Mouse (Mus musculus) liver, embryonic 12.5 days (tissue): ENCODE data around the gene Foxp1. TPM values are rescaled to one million over a fixed set of nuclear protein-coding genes. Genes with fewer than 3 reads are reported as not detected.

ENCODE experiments used
- ATAC-seq: fragments of 200-750 bp; cut with Nextera tagmentation; 2 replicates; pipeline ENCODE4 v1.8.0; 2017; ENCODE audit warnings: moderate number of reproducible peaks, mild to moderate bottlenecking, moderate library complexity
- H3K27ac ChIP-seq: fragments of 300-500 bp; sonication (generic); 2 replicates; pipeline ENCODE4 v1.5.1; 2016; ENCODE audit warnings: mild to moderate bottlenecking
- H3K27me3 ChIP-seq: fragments of 300-500 bp; sonication (generic); replicated peaks from 2 replicates; pipeline ENCODE4 v1.6.1; 2016; ENCODE audit warnings: mild to moderate bottlenecking, moderate library complexity
- H3K36me3 ChIP-seq: fragments of 300-500 bp; sonication (generic); 2 replicates; pipeline ENCODE4 v1.6.1; 2016; ENCODE audit warnings: mild to moderate bottlenecking, moderate library complexity
- H3K4me1 ChIP-seq: fragments of 300-500 bp; sonication (generic); 2 replicates; pipeline ENCODE4 v1.6.1; 2016
- H3K4me2 ChIP-seq: fragments of 300-500 bp; sonication (generic); 2 replicates; pipeline ENCODE4 v1.6.1; 2016; ENCODE audit warnings: mild to moderate bottlenecking, moderate library complexity
- H3K4me3 ChIP-seq: fragments of 300-500 bp; sonication (generic); 2 replicates; pipeline ENCODE4 v1.5.1; 2016; ENCODE audit warnings: mild to moderate bottlenecking, moderate library complexity
- H3K9ac ChIP-seq: fragments of 300-500 bp; sonication (generic); 2 replicates; pipeline ENCODE4 v1.6.1; 2016; ENCODE audit warnings: mild to moderate bottlenecking, moderate library complexity
- H3K9me3 ChIP-seq: fragments of 300-500 bp; sonication (generic); replicated peaks from 2 replicates; pipeline ENCODE4 v1.6.1; 2016; ENCODE audit warnings: mild to moderate bottlenecking, moderate library complexity
- WGBS: fragments of 180-500 bp; shearing (Covaris S2); methylation state at CpG from one replicate; pipeline ENCODE4 v1.1.7; 2016; ENCODE audit not compliant: insufficient replicate concordance; 5-methylcytosine and 5-hydroxymethylcytosine counted together
- polyA plus RNA-seq: library from polyadenylated mRNA; unstranded; fragments of >200 nt; fragmentation: Nextera tagmentation; extraction: Ambion mirVana; gene quantifications from 2 replicates; pipeline ENCODE4 v1.2.1, GENCODE M21; 2016

Gene Foxp1
- polyA plus RNA-seq, 1 experiment from 2014 or later, result 25.5 TPM

- Histone ChIP-seq H3K27ac (no peak overlapping the region), H3K9me3 (no peaks in the 10 kb centered on the region), H3K36me3 (no peaks in the 10 kb centered on the region), H3K27me3 (no peaks in the 10 kb centered on the region), H3K4me2 (no peak overlapping the region), H3K9ac (no peak overlapping the region), H3K4me1 (no peaks in the 10 kb centered on the region), H3K4me3 (no peak overlapping the region)
- no peak for ATAC-seq
- WGBS, result 77% methylated on average over 10 of the region's 10 CpGs
Observed at GRCm38 (mm10) chr6:99142900-99143755, 379.4 kb downstream of the Foxp1 start.

- no peak overlapping the region for H3K4me2 ChIP-seq
- no peaks in the 10 kb centered on the region for H3K4me1 ChIP-seq
- H3K36me3 ChIP-seq, result no peaks in the 10 kb centered on the region
- H3K27ac ChIP-seq, result no peak overlapping the region
- H3K4me3 ChIP-seq, result no peak overlapping the region
- H3K9ac ChIP-seq, result no peak overlapping the region
- no peaks in the 10 kb centered on the region for H3K27me3 ChIP-seq
- H3K9me3 ChIP-seq, result no peaks in the 10 kb centered on the region
- no peak for ATAC-seq
- 80% methylated on average over 11 of the region's 11 CpGs for WGBS
Observed at GRCm38 (mm10) chr6:99138041-99138440, 384.5 kb downstream of the Foxp1 start.

GRCm38 (mm10) chr6:99137071-99137470 lies 385.4 kb downstream of the Foxp1 start:
- Histone ChIP-seq H3K4me2 (no peak overlapping the region), H3K4me3 (no peak overlapping the region), H3K4me1 (no peaks in the 10 kb centered on the region), H3K9me3 (no peaks in the 10 kb centered on the region), H3K27me3 (no peaks in the 10 kb centered on the region), H3K9ac (no peak overlapping the region), H3K36me3 (no peaks in the 10 kb centered on the region), H3K27ac (no peak overlapping the region)
- ATAC-seq, result no peak
- 75% methylated on average over 11 of the region's 11 CpGs for WGBS

GRCm38 (mm10) chr6:99135938-99136729 lies 386.4 kb downstream of the Foxp1 start:
- H3K4me3 ChIP-seq, result no peak overlapping the region
- ATAC-seq, result no peak
- 0 out of 2 replicates have a peak, but pooled peaks cover 2% of the 10 kb centered on the region for H3K4me1 ChIP-seq
- H3K27ac ChIP-seq, result no peak overlapping the region
- no peaks in the 10 kb centered on the region for H3K9me3 ChIP-seq
- H3K36me3 ChIP-seq, result no peaks in the 10 kb centered on the region
- no peak overlapping the region for H3K4me2 ChIP-seq
- WGBS, result 70% methylated on average over 11 of the region's 11 CpGs
- H3K27me3 ChIP-seq, result no peaks in the 10 kb centered on the region
- H3K9ac ChIP-seq, result no peak overlapping the region

- 50% methylated on average over 4 of the region's 4 CpGs for WGBS
Observed at GRCm38 (mm10) chr6:99131815-99132214, 390.7 kb downstream of the Foxp1 start.

GRCm38 (mm10) chr6:99130758-99131410 lies 391.6 kb downstream of the Foxp1 start:
- WGBS, result 71% methylated on average over 10 of the region's 10 CpGs
- no peak for ATAC-seq
- Histone ChIP-seq H3K4me3 (no peak overlapping the region), H3K27ac (no peak overlapping the region), H3K4me1 (0 out of 2 replicates have a peak, but pooled peaks cover 4% of the 10 kb centered on the region), H3K9me3 (no peaks in the 10 kb centered on the region), H3K9ac (no peak overlapping the region), H3K27me3 (no peaks in the 10 kb centered on the region), H3K36me3 (no peaks in the 10 kb centered on the region), H3K4me2 (no peak overlapping the region)

More at GRCm38 (mm10) chr6:99131815-99132214, 390.7 kb downstream of the Foxp1 start:
- H3K36me3 ChIP-seq, result no peaks in the 10 kb centered on the region
- no peaks in the 10 kb centered on the region for H3K9me3 ChIP-seq
- H3K4me2 ChIP-seq, result no peak overlapping the region
- H3K4me3 ChIP-seq, result no peak overlapping the region
- 0 out of 2 replicates have a peak, but pooled peaks cover 4% of the 10 kb centered on the region for H3K4me1 ChIP-seq
- no peak overlapping the region for H3K27ac ChIP-seq
- H3K9ac ChIP-seq, result no peak overlapping the region
- no peak for ATAC-seq
- no peaks in the 10 kb centered on the region for H3K27me3 ChIP-seq

GRCm38 (mm10) chr6:99126717-99127116 lies 395.8 kb downstream of the Foxp1 start:
- Histone ChIP-seq H3K27me3 (no peaks in the 10 kb centered on the region), H3K4me3 (no peak overlapping the region), H3K9me3 (no peaks in the 10 kb centered on the region), H3K9ac (no peak overlapping the region), H3K4me1 (0 out of 2 replicates have a peak, but pooled peaks cover 4% of the 10 kb centered on the region), H3K27ac (no peak overlapping the region), H3K4me2 (no peak overlapping the region), H3K36me3 (no peaks in the 10 kb centered on the region)
- no peak for ATAC-seq
- WGBS, result 64% methylated on average over 9 of the region's 9 CpGs

- ATAC-seq, result no peak
- Histone ChIP-seq H3K4me3 (no peak overlapping the region), H3K27me3 (no peaks in the 10 kb centered on the region), H3K4me2 (no peak overlapping the region), H3K27ac (no peak overlapping the region), H3K9ac (no peak overlapping the region), H3K36me3 (no peaks in the 10 kb centered on the region), H3K9me3 (no peaks in the 10 kb centered on the region), H3K4me1 (0 out of 2 replicates have a peak, but pooled peaks cover 2% of the 10 kb centered on the region)
- 74% methylated on average over 8 of the region's 8 CpGs for WGBS
Observed at GRCm38 (mm10) chr6:99120776-99121766, 401.4 kb downstream of the Foxp1 start.

- H3K36me3 ChIP-seq, result no peaks in the 10 kb centered on the region
- H3K27me3 ChIP-seq, result no peaks in the 10 kb centered on the region
- no peak for ATAC-seq
- 71% methylated on average over 4 of the region's 4 CpGs for WGBS
- H3K4me2 ChIP-seq, result no peak overlapping the region
- H3K4me1 ChIP-seq, result 0 out of 2 replicates have a peak, but pooled peaks cover 2% of the 10 kb centered on the region
- no peak overlapping the region for H3K27ac ChIP-seq
- H3K9ac ChIP-seq, result no peak overlapping the region
- H3K4me3 ChIP-seq, result no peak overlapping the region
- no peaks in the 10 kb centered on the region for H3K9me3 ChIP-seq
Observed at GRCm38 (mm10) chr6:99118534-99118933, 404.0 kb downstream of the Foxp1 start.

- Histone ChIP-seq H3K4me2 (no peak overlapping the region), H3K4me3 (no peak overlapping the region), H3K9ac (no peak overlapping the region), H3K9me3 (no peaks in the 10 kb centered on the region), H3K4me1 (0 out of 2 replicates have a peak, but pooled peaks cover 2% of the 10 kb centered on the region), H3K27ac (no peak overlapping the region), H3K27me3 (no peaks in the 10 kb centered on the region), H3K36me3 (no peaks in the 10 kb centered on the region)
- 56% methylated on average over 1 of the region's 1 CpGs for WGBS
- no peak for ATAC-seq
Observed at GRCm38 (mm10) chr6:99117411-99117810, 405.1 kb downstream of the Foxp1 start.

- H3K4me3 ChIP-seq, result no peak overlapping the region
Observed at GRCm38 (mm10) chr6:99111856-99112255, 410.7 kb downstream of the Foxp1 start.

More at GRCm38 (mm10) chr6:99111856-99112255, 410.7 kb downstream of the Foxp1 start:
- peaks cover 16% of the 10 kb centered on the region for H3K4me1 ChIP-seq
- H3K27me3 ChIP-seq, result no peaks in the 10 kb centered on the region
- H3K4me2 ChIP-seq, result no peak overlapping the region
- H3K27ac ChIP-seq, result no peak overlapping the region
- no peaks in the 10 kb centered on the region for H3K36me3 ChIP-seq
- 69% methylated on average over 4 of the region's 4 CpGs for WGBS
- H3K9ac ChIP-seq, result no peak overlapping the region
- no peak for ATAC-seq
- no peaks in the 10 kb centered on the region for H3K9me3 ChIP-seq
